Mouse (Mus musculus) left cerebral cortex, adult 18-20 months (tissue): ENCODE data around the gene Fmnl1. TPM values are rescaled to one million over a fixed set of nuclear protein-coding genes. Genes with fewer than 3 reads are reported as not detected.

Source experiments
- total RNA-seq, 2 experiments: library from RNA; stranded (reverse); gene quantifications; 2 replicates each; pipeline ENCODE4 v1.2.3; 2021

Fmnl1 gene
- total RNA-seq, 2 experiments from 2014 or later = 169 to 206 TPM

Other genes starting within 250 kb of the Fmnl1 start
- under 1 TPM in 1 of 2 experiments, not detected in 1; 0.46 TPM for gene Kif18b, start 246.0 kb upstream of the Fmnl1 start, total RNA-seq
- 10 to 100 TPM; 12.3 to 15.7 TPM for gene C1ql1, start 224.4 kb upstream of the Fmnl1 start, total RNA-seq
- 100 to 1,000 TPM; 130 to 131 TPM for gene Nmt1, start 142.9 kb upstream of the Fmnl1 start, total RNA-seq
- 10 to 100 TPM; 44.4 to 44.6 TPM for gene Dcakd, start 142.8 kb upstream of the Fmnl1 start, total RNA-seq
- 10 to 100 TPM; 20.4 to 21.7 TPM for gene Plcd3, start 69.4 kb upstream of the Fmnl1 start, total RNA-seq
- 10 to 100 TPM; 85.2 to 90.4 TPM for gene Acbd4, start 69.4 kb upstream of the Fmnl1 start, total RNA-seq
- 10 to 100 TPM; 42.6 to 52.8 TPM for gene Hexim1, start 54.9 kb upstream of the Fmnl1 start, total RNA-seq
- 10 to 100 TPM; 16.1 to 16.2 TPM for gene Hexim2, start 38.7 kb upstream of the Fmnl1 start, total RNA-seq
- 1 to 10 TPM; 1.8 to 2.0 TPM for gene 1700023F06Rik, start 37.5 kb downstream of the Fmnl1 start, total RNA-seq
- 1 to 10 TPM; 1.5 to 1.8 TPM for gene Spata32, start 47.3 kb downstream of the Fmnl1 start, total RNA-seq
- gene Map3k14, start 96.4 kb downstream of the Fmnl1 start, total RNA-seq = 1 to 10 TPM; 5.7 to 5.9 TPM
- 10 to 100 TPM; 11.9 to 15.1 TPM for gene Arhgap27, start 192.6 kb downstream of the Fmnl1 start, total RNA-seq
- 10 to 100 TPM; 18.2 to 18.8 TPM for gene Plekhm1, start 241.6 kb downstream of the Fmnl1 start, total RNA-seq